Comparison of ENCODE assay signal across 8 mouse cellular contexts in genomic region chr17:46162951-46163421, GRCm38 (mm10). TPM values are rescaled to one million over a fixed set of nuclear protein-coding genes. Genes with fewer than 3 reads are reported as not detected.
DNase-seq lines count a peak whose midpoint lies in the region; ATAC-seq lines count a peak whose summit lies in the region.

No protein-coding gene starts in this region.

- peak; percentile 59 for DNase-seq in adrenal gland, adult 2 months
- DNase-seq in adrenal gland, postnatal 4 days (ENCODE audit: low spot score in 2 of 2), result no peak
- DNase-seq in 3134 (ENCODE audit: extremely low read depth, insufficient read length, low spot score), result peak; percentile 29
- peak; percentile 53 to 64 for DNase-seq in heart, adult 9 months (ENCODE audit: low spot score in 2 of 2)
- DNase-seq in left cerebral cortex, postnatal 25 days (ENCODE audit: low spot score in 2 of 2), result no peak
- DNase-seq in ovary, postnatal 10 days (ENCODE audit: low spot score), result no peak

- no peak overlapping the region for H3K9ac ChIP-seq in limb, embryonic 15.5 days
- no peak overlapping the region for H3K9ac ChIP-seq in neural tube, embryonic 13.5 days

- ATAC-seq in limb, embryonic 15.5 days (ENCODE audit: insufficient number of reproducible peaks, low FRiP score, low TSS enrichment, low read depth), result no peak
- ATAC-seq in neural tube, embryonic 13.5 days (ENCODE audit: low read depth), result no peak

- no peak overlapping the region for H3K27ac ChIP-seq in limb, embryonic 15.5 days
- 0 out of 2 replicates have a peak overlapping the region, but pooled peaks have one; percentile 13 for H3K27ac ChIP-seq in neural tube, embryonic 13.5 days (replicated peaks)

- H3K4me2 ChIP-seq in limb, embryonic 15.5 days, result no peak overlapping the region
- peak overlapping the region; percentile 66 for H3K4me2 ChIP-seq in neural tube, embryonic 13.5 days

- H3K36me3 ChIP-seq in limb, embryonic 15.5 days, result peaks cover 43% of the 10 kb centered on the region
- peaks cover 44% of the 10 kb centered on the region for H3K36me3 ChIP-seq in neural tube, embryonic 13.5 days

- no peaks in the 10 kb centered on the region for H3K27me3 ChIP-seq in limb, embryonic 15.5 days
- H3K27me3 ChIP-seq in neural tube, embryonic 13.5 days, result no peaks in the 10 kb centered on the region

- intact Hi-C loops in left cerebral cortex, postnatal 25 days (cut with DNase I), result loop anchor here (10.0 kb wide), 1 partner anchor 428 kb away; the partner anchor contains the start of gene 1600014C23Rik

- H3K4me1 ChIP-seq in limb, embryonic 15.5 days, result peaks cover 17% of the 10 kb centered on the region
- H3K4me1 ChIP-seq in neural tube, embryonic 13.5 days (replicated peaks), result peaks cover 26% of the 10 kb centered on the region

- 0 out of 2 replicates have a peak overlapping the region, but pooled peaks have one; percentile 4 for H3K4me3 ChIP-seq in limb, embryonic 15.5 days
- no peak overlapping the region for H3K4me3 ChIP-seq in neural tube, embryonic 13.5 days

- WGBS in limb, embryonic 15.5 days, result 78% methylated on average over 9 of the region's 9 CpGs
- 87% methylated on average over 9 of the region's 9 CpGs for WGBS in neural tube, embryonic 13.5 days

- H3K9me3 ChIP-seq in limb, embryonic 15.5 days, result no peaks in the 10 kb centered on the region
- H3K9me3 ChIP-seq in neural tube, embryonic 13.5 days, result no peaks in the 10 kb centered on the region

RNA-seq across cellular contexts. Expression of gene Gtpbp2, which starts 2.2 kb away (rescaled TPM):
- total RNA-seq in adrenal gland, adult 2 months (2021), result 10 to 100 TPM; 58.4 to 69.9 TPM
- polyA plus RNA-seq in adrenal gland, adult 2 months (2012; rRNA removed), result 92.0 and 96.8 TPM in 2 replicates
- total RNA-seq in adrenal gland, postnatal 4 days (2021), result 100 to 1,000 TPM; 101 to 116 TPM
- 35.6 and 39.6 TPM in 2 replicates for polyA plus RNA-seq in limb, embryonic 15.5 days (2015; fragmentation: Nextera tagmentation; extraction: Ambion mirVana)
- polyA plus RNA-seq in neural tube, embryonic 13.5 days (2015; fragmentation: Nextera tagmentation; extraction: Ambion mirVana), result 35.9 and 38.2 TPM in 2 replicates
- total RNA-seq in left cerebral cortex, postnatal 25 days (2021), result 100 to 1,000 TPM; 108 to 119 TPM

RNA-seq across cellular contexts. Expression of gene Mad2l1bp, which starts 9.6 kb away (rescaled TPM):
- total RNA-seq in adrenal gland, adult 2 months (2021), result 10 to 100 TPM; 14.2 to 15.5 TPM
- polyA plus RNA-seq in adrenal gland, adult 2 months (2012; rRNA removed), result 7.9 and 8.3 TPM in 2 replicates
- 10 to 100 TPM; 18.1 to 18.4 TPM for total RNA-seq in adrenal gland, postnatal 4 days (2021)
- polyA plus RNA-seq in limb, embryonic 15.5 days (2015; fragmentation: Nextera tagmentation; extraction: Ambion mirVana), result 35.1 and 36.4 TPM in 2 replicates
- polyA plus RNA-seq in neural tube, embryonic 13.5 days (2015; fragmentation: Nextera tagmentation; extraction: Ambion mirVana), result 24.1 and 30.8 TPM in 2 replicates
- total RNA-seq in left cerebral cortex, postnatal 25 days (2021), result 10 to 100 TPM; 13.0 to 13.5 TPM

RNA-seq across cellular contexts. Expression of gene Rsph9, which starts 19.0 kb away (rescaled TPM):
- 10 to 100 TPM in 1 of 2 experiments, 1 to 10 TPM in 1; 4.6 to 13.0 TPM for total RNA-seq in adrenal gland, adult 2 months (2021)
- 14.9 and 15.4 TPM in 2 replicates for polyA plus RNA-seq in adrenal gland, adult 2 months (2012; rRNA removed)
- 10 to 100 TPM; 10.2 to 13.4 TPM for total RNA-seq in adrenal gland, postnatal 4 days (2021)
- polyA plus RNA-seq in limb, embryonic 15.5 days (2015; fragmentation: Nextera tagmentation; extraction: Ambion mirVana), result 9.6 and 10.1 TPM in 2 replicates
- 17.3 and 19.9 TPM in 2 replicates for polyA plus RNA-seq in neural tube, embryonic 13.5 days (2015; fragmentation: Nextera tagmentation; extraction: Ambion mirVana)
- 10 to 100 TPM; 17.8 to 20.6 TPM for total RNA-seq in left cerebral cortex, postnatal 25 days (2021)

RNA-seq across cellular contexts. Expression of gene Polh, which starts 39.5 kb away (rescaled TPM):
- 10 to 100 TPM; 31.9 to 44.7 TPM for total RNA-seq in adrenal gland, adult 2 months (2021)
- 6.8 and 9.2 TPM in 2 replicates for polyA plus RNA-seq in adrenal gland, adult 2 months (2012; rRNA removed)
- total RNA-seq in adrenal gland, postnatal 4 days (2021), result 10 to 100 TPM; 34.9 to 36.8 TPM
- 18.5 and 20.1 TPM in 2 replicates for polyA plus RNA-seq in limb, embryonic 15.5 days (2015; fragmentation: Nextera tagmentation; extraction: Ambion mirVana)
- 8.0 and 8.4 TPM in 2 replicates for polyA plus RNA-seq in neural tube, embryonic 13.5 days (2015; fragmentation: Nextera tagmentation; extraction: Ambion mirVana)
- total RNA-seq in left cerebral cortex, postnatal 25 days (2021), result 1 to 10 TPM; 6.4 to 6.5 TPM

RNA-seq across cellular contexts. Expression of gene Xpo5, which starts 39.6 kb away (rescaled TPM):
- 10 to 100 TPM; 65.0 to 81.2 TPM for total RNA-seq in adrenal gland, adult 2 months (2021)
- polyA plus RNA-seq in adrenal gland, adult 2 months (2012; rRNA removed), result 25.6 and 29.3 TPM in 2 replicates
- total RNA-seq in adrenal gland, postnatal 4 days (2021), result 10 to 100 TPM; 72.0 to 74.6 TPM
- 30.3 and 32.0 TPM in 2 replicates for polyA plus RNA-seq in limb, embryonic 15.5 days (2015; fragmentation: Nextera tagmentation; extraction: Ambion mirVana)
- polyA plus RNA-seq in neural tube, embryonic 13.5 days (2015; fragmentation: Nextera tagmentation; extraction: Ambion mirVana), result 34.3 and 35.2 TPM in 2 replicates
- total RNA-seq in left cerebral cortex, postnatal 25 days (2021), result 10 to 100 TPM; 40.5 to 41.4 TPM

Comparison
In these comparisons a context has a peak if more than half of its experiments do, and no peak if none do; other contexts are left out.
1. DNase-seq: peak in adrenal gland, adult 2 months (single experiment), 3134 (single experiment) and heart, adult 9 months (2 of 2); none in adrenal gland, postnatal 4 days (0 of 2), left cerebral cortex, postnatal 25 days (0 of 2) and ovary, postnatal 10 days (single experiment).